Mouse (Mus musculus) retina, adult 2 months (tissue): ENCODE measurements around the gene Vmn1r79.
"Not testable (repeated sequence)": the region's sequence is repeated elsewhere in the genome, so short reads cannot be mapped to it uniquely, and the experiment has no call there.

Experiments used
- DNase-seq: peaks from one replicate; pipeline ENCODE4 v3.0.0-alpha.2; 2012; ENCODE audit warnings: low read depth, low spot score

Gene Vmn1r79

DNA sequence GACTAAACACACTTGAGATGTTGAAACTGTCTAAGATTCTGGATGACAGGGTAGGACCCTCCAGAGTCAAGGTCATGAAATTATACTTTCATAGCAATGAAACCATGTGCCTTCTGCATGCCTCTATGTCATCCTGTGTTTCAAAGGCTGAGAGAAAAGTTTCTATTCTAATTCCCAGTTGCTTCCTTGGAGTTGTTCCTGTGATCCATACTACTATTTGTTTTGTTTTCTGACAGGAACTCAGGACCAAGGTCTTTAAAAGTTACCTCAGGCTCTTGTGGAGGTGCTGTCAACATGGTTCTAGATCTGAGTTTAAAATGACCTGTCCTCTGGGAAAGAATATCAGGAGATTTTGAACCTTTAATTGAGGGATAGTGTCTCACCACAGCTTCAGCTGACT lies at the start of gene Vmn1r79:
Vmn1r79 (plus strand) TSS at position 301 of the 400 bp plus-strand sequence.
- DNase-seq, result not testable (repeated sequence)

- DNase-seq, result no peak
Measured at GRCm38 (mm10) chr7:12149957-12150356, 21.1 kb upstream of the Vmn1r79 start, which contains the start of gene Vmn1r78. Vmn1r78 (plus strand) TSS chr7:12150257.

- not testable (repeated sequence) for DNase-seq
Measured at GRCm38 (mm10) chr7:12156463-12156862, 14.6 kb upstream of the Vmn1r79 start.

DNA sequence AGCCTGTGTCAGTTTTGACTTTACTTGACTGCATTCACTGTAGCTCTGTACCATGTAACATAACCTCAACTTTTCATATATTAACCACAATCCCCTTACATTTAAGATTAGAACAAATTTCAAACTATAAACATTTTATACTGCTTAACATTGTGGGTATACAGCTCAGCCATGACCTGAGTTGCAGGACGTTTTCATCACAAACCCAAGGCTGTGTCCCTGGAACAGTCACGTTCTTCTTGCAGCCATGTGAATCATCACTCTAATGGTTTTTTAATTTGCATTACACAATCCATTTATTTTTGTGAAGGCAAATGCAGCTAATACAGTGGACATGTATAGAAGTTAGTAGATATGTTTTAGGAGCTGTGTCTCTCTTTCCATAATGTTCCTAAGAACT lies 1.8 kb downstream of the Vmn1r79 start:
- not testable (repeated sequence) for DNase-seq

DNA sequence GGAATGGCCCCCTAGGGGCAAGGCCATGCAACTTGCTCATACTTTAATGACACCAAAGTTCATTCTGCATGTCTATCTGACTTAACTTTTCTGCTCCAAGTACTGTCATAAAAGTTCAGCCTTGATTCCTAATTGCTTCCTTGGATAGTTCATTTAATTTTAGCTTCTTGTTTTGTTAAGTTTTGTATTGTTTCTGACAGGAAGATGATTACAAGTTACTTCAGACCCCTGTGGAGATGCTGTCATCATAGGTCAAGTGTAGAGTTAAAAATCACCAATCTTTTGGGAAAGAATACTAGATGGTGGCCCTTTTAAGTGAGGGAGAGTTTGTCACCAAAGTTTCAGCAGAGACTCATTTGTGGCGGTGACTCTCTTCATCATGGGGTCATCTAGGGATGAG lies 17.9 kb downstream of the Vmn1r79 start, which contains the start of gene Vmn1r80:
Vmn1r80 (plus strand) TSS at position 301 of the 400 bp plus-strand sequence.
- DNase-seq, result no peak

DNA sequence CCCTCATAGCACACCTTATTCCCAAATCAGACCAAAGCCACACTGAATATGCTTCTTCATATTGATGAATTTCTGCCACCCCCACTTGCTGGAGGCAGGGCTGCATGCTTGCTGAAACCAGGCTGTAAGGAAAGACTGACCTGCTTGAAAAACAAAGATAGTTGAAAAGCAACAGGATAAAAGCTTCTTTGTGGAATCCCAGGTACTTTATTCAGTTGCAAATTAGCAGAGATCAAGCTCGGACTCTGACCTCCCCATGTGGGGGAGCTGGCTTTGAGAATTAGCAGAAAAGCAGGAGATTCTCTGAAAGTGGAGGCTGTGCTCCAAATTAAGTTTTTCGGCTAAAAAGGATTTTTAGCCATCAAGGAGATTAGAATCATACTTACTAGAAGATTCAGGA lies 33.1 kb downstream of the Vmn1r79 start:
- no peak for DNase-seq
